Mouse (Mus musculus): ENCODE measurements around the gene Slc39a11. TPM values are rescaled to one million over a fixed set of nuclear protein-coding genes. Genes with fewer than 3 reads are reported as not detected.

Slc39a11 gene
- polyA plus RNA-seq, 1 experiment from 2014 or later: 26.2 TPM

Other genes starting within 250 kb of the Slc39a11 start
- 3.0 and 4.2 TPM in 2 replicates for gene Sstr2, start 30.7 kb downstream of the Slc39a11 start, polyA plus RNA-seq (2015; fragmentation: Nextera tagmentation; extraction: Ambion mirVana)
- gene Cog1, start 910 bp downstream of the Slc39a11 start, polyA plus RNA-seq (2015; fragmentation: Nextera tagmentation; extraction: Ambion mirVana): 22.0 and 23.3 TPM in 2 replicates
- 39.8 and 40.3 TPM in 2 replicates for gene Fam104a, start 34.1 kb upstream of the Slc39a11 start, polyA plus RNA-seq (2015; fragmentation: Nextera tagmentation; extraction: Ambion mirVana)
- gene D11Wsu47e, start 34.3 kb upstream of the Slc39a11 start, polyA plus RNA-seq (2015; fragmentation: Nextera tagmentation; extraction: Ambion mirVana): 15.4 and 15.9 TPM in 2 replicates
- 0.90 and 3.1 TPM in 2 replicates for gene Cpsf4l, start 59.9 kb upstream of the Slc39a11 start, polyA plus RNA-seq (2015; fragmentation: Nextera tagmentation; extraction: Ambion mirVana)
- 129 and 130 TPM in 2 replicates for gene Cdc42ep4, start 101.8 kb upstream of the Slc39a11 start, polyA plus RNA-seq (2015; fragmentation: Nextera tagmentation; extraction: Ambion mirVana)

Data from lung, embryonic 16.5 days (tissue).